Mouse (Mus musculus) liver, embryonic 14.5 days (tissue): ENCODE results near the gene Med27.

Source experiments
- CTCF ChIP-seq: IDR thresholded peaks from 2 replicates; pipeline ENCODE4 v1.5.1; 2016; ENCODE audit warnings: antibody characterized with exemption, low read depth, control low read depth
- EP300 ChIP-seq: IDR thresholded peaks from 2 replicates; pipeline ENCODE4 v1.6.1; 2016; ENCODE audit warnings: antibody characterized with exemption, low read depth

- TF ChIP-seq CTCF (no peak), EP300 (no peak)
These were observed 111.1 kb downstream of the Med27 start for GRCm38 (mm10) chr2:29457677-29458076.
